Mouse (Mus musculus) hindbrain, embryonic 16.5 days (tissue): ENCODE results near the gene Kif13a. TPM values are rescaled to one million over a fixed set of nuclear protein-coding genes. Genes with fewer than 3 reads are reported as not detected.

Source experiments
- ATAC-seq: fragments of 200-750 bp; cut with Nextera tagmentation; 2 replicates; pipeline ENCODE4 v1.8.0; 2017; ENCODE audit warnings: moderate TSS enrichment, moderate library complexity
- H3K27ac ChIP-seq: fragments of 300-500 bp; sonication (generic); 2 replicates; pipeline ENCODE4 v1.5.1; 2014; ENCODE audit warnings: low read depth, mild to moderate bottlenecking, control low read depth, low read length, moderate library complexity
- H3K27me3 ChIP-seq: fragments of 300-500 bp; sonication (generic); replicated peaks from 2 replicates; pipeline ENCODE4 v1.6.1; 2014; ENCODE audit warnings: low read length; ENCODE audit not compliant: control insufficient read depth, insufficient read depth
- H3K36me3 ChIP-seq: fragments of 300-500 bp; sonication (generic); 2 replicates; pipeline ENCODE4 v1.6.1; 2014; ENCODE audit warnings: mild to moderate bottlenecking, low read length, moderate library complexity, mixed read lengths; ENCODE audit not compliant: control insufficient read depth, insufficient read depth
- H3K4me1 ChIP-seq: fragments of 300-500 bp; sonication (generic); 2 replicates; pipeline ENCODE4 v1.6.1; 2014; ENCODE audit warnings: low read depth, low read length; ENCODE audit not compliant: control insufficient read depth, insufficient read depth
- H3K4me2 ChIP-seq: fragments of 300-500 bp; sonication (generic); 2 replicates; pipeline ENCODE4 v1.6.1; 2014; ENCODE audit warnings: mild to moderate bottlenecking, low read length, control low read depth, moderate library complexity
- H3K4me3 ChIP-seq: fragments of 300-500 bp; sonication (generic); 2 replicates; pipeline ENCODE4 v1.5.1; 2014; ENCODE audit warnings: mild to moderate bottlenecking, low read length, control low read depth, moderate library complexity
- H3K9ac ChIP-seq: fragments of 300-500 bp; sonication (generic); 2 replicates; pipeline ENCODE4 v1.6.1; 2014; ENCODE audit warnings: low read depth, mild to moderate bottlenecking, control low read depth, low read length, moderate library complexity
- H3K9me3 ChIP-seq: fragments of 300-500 bp; sonication (generic); 2 replicates; pipeline ENCODE4 v1.6.1; 2014; ENCODE audit warnings: mild to moderate bottlenecking, low read length, moderate library complexity; ENCODE audit not compliant: control insufficient read depth
- WGBS: fragments of 180-500 bp; shearing (Covaris S2); extraction: QIAGEN DNeasy Blood & Tissue Kit; methylation state at CpG from one replicate; pipeline ENCODE4 v1.1.7; 2014; 5-methylcytosine and 5-hydroxymethylcytosine counted together
- polyA plus RNA-seq: library from polyadenylated mRNA; unstranded; fragments of >200 nt; fragmentation: Nextera tagmentation; extraction: Ambion mirVana; gene quantifications from 2 replicates; pipeline ENCODE4 v1.2.1, GENCODE M21; 2015

Kif13a gene
- polyA plus RNA-seq, 1 experiment from 2014 or later: 8.0 TPM

DNA sequence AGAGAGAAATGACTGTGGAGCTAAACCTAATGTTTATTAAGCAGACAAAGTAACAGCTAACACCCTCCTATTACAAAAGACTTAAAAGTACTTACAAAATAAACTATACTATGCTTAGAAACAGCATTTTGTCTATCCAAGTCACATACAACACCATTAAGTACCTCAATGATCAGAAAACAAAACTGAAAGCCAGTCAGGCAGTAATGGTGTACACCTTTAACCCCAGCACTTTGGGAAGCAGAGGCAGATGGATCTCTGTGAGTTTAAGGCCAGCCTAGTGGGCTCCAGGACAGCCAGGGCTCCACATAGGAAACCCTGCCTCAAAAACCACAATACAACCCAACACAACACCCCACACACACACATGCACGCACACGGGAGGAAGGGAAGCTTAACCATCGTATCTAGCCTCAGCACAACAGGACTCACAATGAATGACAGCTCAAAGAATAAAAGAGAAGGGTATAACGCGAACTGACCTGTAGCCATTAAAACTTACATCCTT is 210.7 kb downstream of the Kif13a start:
- H3K27me3 ChIP-seq: no peaks in the 10 kb centered on the region
- no peak overlapping the region for H3K9ac ChIP-seq
- no peaks in the 10 kb centered on the region for H3K4me1 ChIP-seq
- H3K4me2 ChIP-seq: no peak overlapping the region
- ATAC-seq: no peak
- no peaks in the 10 kb centered on the region for H3K36me3 ChIP-seq
- H3K27ac ChIP-seq: no peak overlapping the region
- WGBS: 74% methylated on average over 5 of the region's 5 CpGs
- no peaks in the 10 kb centered on the region for H3K9me3 ChIP-seq
- no peak overlapping the region for H3K4me3 ChIP-seq

- Histone ChIP-seq H3K36me3 (peaks cover 9% of the 10 kb centered on the region), H3K9ac (no peak overlapping the region), H3K9me3 (no peaks in the 10 kb centered on the region), H3K4me2 (no peak overlapping the region), H3K4me3 (no peak overlapping the region), H3K4me1 (no peaks in the 10 kb centered on the region), H3K27ac (no peak overlapping the region), H3K27me3 (no peaks in the 10 kb centered on the region)
- 81% methylated on average over 3 of the region's 3 CpGs for WGBS
- no peak for ATAC-seq
Observed at GRCm38 (mm10) chr13:46715976-46716639, 213.6 kb downstream of the Kif13a start.

GRCm38 (mm10) chr13:46713486-46713885 is 216.2 kb downstream of the Kif13a start:
- H3K4me2 ChIP-seq: no peak overlapping the region
- H3K4me3 ChIP-seq: no peak overlapping the region
- H3K4me1 ChIP-seq: no peaks in the 10 kb centered on the region
- ATAC-seq: no peak
- H3K9me3 ChIP-seq: no peaks in the 10 kb centered on the region
- no peak overlapping the region for H3K27ac ChIP-seq
- peaks cover 11% of the 10 kb centered on the region for H3K36me3 ChIP-seq
- whole genome bisulfite sequencing: 91% methylated on average over 5 of the region's 5 CpGs
- no peaks in the 10 kb centered on the region for H3K27me3 ChIP-seq
- H3K9ac ChIP-seq: no peak overlapping the region

DNA sequence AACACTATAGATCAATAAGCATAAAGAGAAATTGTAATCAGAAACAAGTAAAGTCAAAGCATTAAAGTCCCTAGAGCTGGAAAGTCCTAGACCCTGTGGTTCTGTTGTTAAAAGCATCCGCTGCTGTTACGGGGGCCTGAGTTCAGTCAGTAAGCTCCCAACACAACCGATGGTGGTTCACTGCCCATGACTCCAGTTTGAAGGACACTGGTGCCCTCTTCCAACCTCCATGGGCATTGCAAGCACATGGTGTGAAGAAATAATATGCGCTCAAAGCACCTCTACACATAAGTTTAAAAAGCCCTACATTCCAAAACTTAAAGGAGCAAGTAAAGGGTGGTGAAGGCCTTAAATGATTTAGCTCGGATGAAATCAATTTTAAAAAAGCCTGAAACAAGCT is 226.5 kb downstream of the Kif13a start:
- Histone ChIP-seq H3K4me1 (no peaks in the 10 kb centered on the region), H3K27me3 (no peaks in the 10 kb centered on the region), H3K9ac (no peak overlapping the region), H3K36me3 (peaks cover 6% of the 10 kb centered on the region; the same call in 1 of the 2 replicates), H3K4me3 (no peak overlapping the region), H3K27ac (no peak overlapping the region), H3K4me2 (no peak overlapping the region), H3K9me3 (no peaks in the 10 kb centered on the region)
- WGBS: 85% methylated on average over 5 of the region's 5 CpGs
- ATAC-seq: no peak

GRCm38 (mm10) chr13:46701486-46701885 is 228.2 kb downstream of the Kif13a start:
- no peaks in the 10 kb centered on the region for H3K27me3 ChIP-seq
- H3K4me1 ChIP-seq: no peaks in the 10 kb centered on the region
- no peaks in the 10 kb centered on the region for H3K9me3 ChIP-seq
- WGBS: 94% methylated on average over 2 of the region's 2 CpGs
- no peak overlapping the region for H3K4me2 ChIP-seq
- H3K9ac ChIP-seq: no peak overlapping the region
- H3K36me3 ChIP-seq: peaks cover 3% of the 10 kb centered on the region; the same call in 1 of the 2 replicates
- no peak overlapping the region for H3K4me3 ChIP-seq
- no peak for ATAC-seq
- no peak overlapping the region for H3K27ac ChIP-seq

GRCm38 (mm10) chr13:46699372-46699771 is 230.3 kb downstream of the Kif13a start:
- ATAC-seq: no peak
- Histone ChIP-seq H3K27ac (no peak overlapping the region), H3K9me3 (no peaks in the 10 kb centered on the region), H3K4me2 (no peak overlapping the region), H3K36me3 (peaks cover 6% of the 10 kb centered on the region), H3K4me3 (no peak overlapping the region), H3K9ac (no peak overlapping the region), H3K4me1 (no peaks in the 10 kb centered on the region), H3K27me3 (no peaks in the 10 kb centered on the region)
- WGBS: 98% methylated on average over 1 of the region's 1 CpGs

Other genes with a start within 250 kb of the Kif13a start
- gene Nup153, start 201.9 kb downstream of the Kif13a start, polyA plus RNA-seq: 15.3 and 15.9 TPM in 2 replicates
- 17.8 and 18.2 TPM in 2 replicates for gene Nhlrc1, start 85.0 kb upstream of the Kif13a start, polyA plus RNA-seq
- 17.5 and 20.7 TPM in 2 replicates for gene Kdm1b, start 113.6 kb upstream of the Kif13a start, polyA plus RNA-seq
- 19.6 and 22.7 TPM in 2 replicates for gene Tpmt, start 114.9 kb upstream of the Kif13a start, polyA plus RNA-seq
- gene Dek, start 176.3 kb upstream of the Kif13a start, polyA plus RNA-seq: 99.1 and 101 TPM in 2 replicates
- gene Rnf144b, start 192.8 kb upstream of the Kif13a start, polyA plus RNA-seq: 0.81 and 1.1 TPM in 2 replicates